Mouse (Mus musculus) neural tube, embryonic 13.5 days (tissue): ENCODE results near the gene Rgs17. TPM values are rescaled to one million over a fixed set of nuclear protein-coding genes. Genes with fewer than 3 reads are reported as not detected.

ENCODE experiments used
- ATAC-seq: fragments of 200-750 bp; cut with Nextera tagmentation; 2 replicates; pipeline ENCODE4 v1.8.0; 2017; ENCODE audit warnings: low read depth, mild to moderate bottlenecking, moderate TSS enrichment, moderate library complexity
- H3K27ac ChIP-seq: fragments of 300-500 bp; sonication (generic); replicated peaks from 2 replicates; pipeline ENCODE4 v1.5.1; 2015; ENCODE audit warnings: moderate library complexity, mild to moderate bottlenecking, inconsistent platforms
- H3K27me3 ChIP-seq: fragments of 300-500 bp; sonication (generic); 2 replicates; pipeline ENCODE4 v1.6.1; 2015; ENCODE audit warnings: mild to moderate bottlenecking, inconsistent platforms
- H3K36me3 ChIP-seq: fragments of 300-500 bp; sonication (generic); 2 replicates; pipeline ENCODE4 v1.6.1; 2015; ENCODE audit warnings: mild to moderate bottlenecking, inconsistent platforms
- H3K4me1 ChIP-seq: fragments of 300-500 bp; sonication (generic); replicated peaks from 2 replicates; pipeline ENCODE4 v1.6.1; 2015; ENCODE audit warnings: inconsistent platforms
- H3K4me2 ChIP-seq: fragments of 300-500 bp; sonication (generic); 2 replicates; pipeline ENCODE4 v1.6.1; 2015; ENCODE audit warnings: inconsistent platforms, mild to moderate bottlenecking, moderate library complexity
- H3K4me3 ChIP-seq: fragments of 300-500 bp; sonication (generic); 2 replicates; pipeline ENCODE4 v1.5.1; 2015; ENCODE audit warnings: mild to moderate bottlenecking, inconsistent platforms
- H3K9ac ChIP-seq: fragments of 300-500 bp; sonication (generic); 2 replicates; pipeline ENCODE4 v1.6.1; 2015; ENCODE audit warnings: moderate library complexity, mild to moderate bottlenecking, inconsistent platforms
- H3K9me3 ChIP-seq: fragments of 300-500 bp; sonication (generic); 2 replicates; pipeline ENCODE4 v1.6.1; 2016; ENCODE audit warnings: inconsistent platforms
- WGBS: fragments of 180-500 bp; shearing (Covaris S2); methylation state at CpG from one replicate; pipeline ENCODE4 v1.1.7; 2015; 5-methylcytosine and 5-hydroxymethylcytosine counted together
- polyA plus RNA-seq: library from polyadenylated mRNA; unstranded; fragments of >200 nt; fragmentation: Nextera tagmentation; extraction: Ambion mirVana; gene quantifications from 2 replicates; pipeline ENCODE4 v1.2.1, GENCODE M21; 2015

Gene Rgs17
- polyA plus RNA-seq, 1 experiment from 2014 or later = 12.9 TPM

DNA sequence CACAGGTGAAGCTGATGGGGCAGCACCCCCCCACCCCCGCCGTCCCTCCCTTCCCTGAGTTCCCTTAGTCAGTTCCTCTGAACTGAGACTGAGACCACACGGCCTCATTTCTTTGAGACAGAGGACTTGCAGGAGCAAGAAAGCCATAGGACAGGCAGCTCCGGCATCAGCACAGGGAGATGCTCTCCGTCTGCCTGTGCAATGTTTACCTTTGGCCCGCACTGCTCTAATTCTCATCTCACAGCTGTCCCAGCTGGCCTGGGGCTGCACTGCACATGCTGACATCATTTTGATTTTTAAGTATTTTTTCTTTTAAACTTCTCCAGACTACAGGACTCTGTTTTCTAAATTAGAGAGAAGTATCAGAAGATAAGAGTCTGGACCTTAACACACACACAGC lies 119.3 kb downstream of the Rgs17 start:
- Histone ChIP-seq H3K9me3 (no peaks in the 10 kb centered on the region), H3K4me2 (peak overlapping the region; percentile 99), H3K27me3 (no peaks in the 10 kb centered on the region), H3K36me3 (peaks cover 36% of the 10 kb centered on the region), H3K9ac (no peak overlapping the region), H3K4me1 (peaks cover 38% of the 10 kb centered on the region), H3K27ac (no peak overlapping the region), H3K4me3 (peak overlapping the region; percentile 69)
- WGBS = 40% methylated on average over 6 of the region's 6 CpGs
- no peak for ATAC-seq

DNA sequence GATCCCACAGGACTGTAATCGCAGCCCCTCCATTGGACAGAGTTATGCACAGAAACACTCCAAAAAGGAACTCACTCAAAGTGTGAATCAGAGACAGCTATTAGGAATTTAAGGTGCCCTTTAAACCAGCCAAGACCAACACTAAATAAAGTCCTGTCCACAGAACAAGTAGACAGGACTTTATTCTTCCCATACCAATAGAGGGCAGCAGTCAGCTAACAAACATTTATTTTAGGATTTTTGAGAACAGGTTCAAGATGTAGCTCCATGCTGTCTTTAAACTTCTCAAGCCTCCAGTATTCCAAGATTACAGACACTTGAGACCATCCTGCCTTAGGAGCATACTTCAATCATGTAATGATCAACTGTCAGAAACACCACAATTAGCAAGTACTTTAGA lies 121.7 kb downstream of the Rgs17 start:
- no peak overlapping the region for H3K4me3 ChIP-seq
- 93% methylated on average over 1 of the region's 1 CpGs for WGBS
- no peak overlapping the region for H3K9ac ChIP-seq
- peaks cover 42% of the 10 kb centered on the region for H3K36me3 ChIP-seq
- no peak for ATAC-seq
- no peaks in the 10 kb centered on the region for H3K9me3 ChIP-seq
- H3K4me1 ChIP-seq = peaks cover 34% of the 10 kb centered on the region
- no peak overlapping the region for H3K4me2 ChIP-seq
- no peaks in the 10 kb centered on the region for H3K27me3 ChIP-seq
- no peak overlapping the region for H3K27ac ChIP-seq

DNA sequence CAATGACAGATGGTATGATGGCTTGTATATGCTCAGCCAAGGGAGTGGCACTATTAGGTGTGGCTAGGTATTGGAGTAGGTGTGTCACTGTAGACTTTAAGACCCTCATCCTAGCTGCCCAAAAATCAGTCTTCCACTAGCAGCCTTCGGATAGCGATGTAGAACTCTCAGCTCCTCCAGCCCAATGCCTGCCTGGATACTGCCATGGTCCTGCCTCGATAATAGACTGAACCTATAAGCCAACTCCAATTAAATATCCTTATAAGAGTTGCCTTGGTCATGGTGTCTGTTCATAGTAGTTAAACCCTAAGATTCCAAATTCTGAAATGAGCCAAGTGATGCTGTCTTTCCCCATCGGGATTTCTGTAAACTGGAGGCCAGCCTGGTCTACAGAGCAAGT lies 124.1 kb downstream of the Rgs17 start:
- Histone ChIP-seq H3K27ac (no peak overlapping the region), H3K4me1 (peaks cover 14% of the 10 kb centered on the region), H3K27me3 (no peaks in the 10 kb centered on the region), H3K9me3 (no peaks in the 10 kb centered on the region), H3K9ac (no peak overlapping the region), H3K4me2 (no peak overlapping the region), H3K4me3 (no peak overlapping the region), H3K36me3 (peaks cover 42% of the 10 kb centered on the region)
- no peak for ATAC-seq
- WGBS = 84% methylated on average over 4 of the region's 4 CpGs

DNA sequence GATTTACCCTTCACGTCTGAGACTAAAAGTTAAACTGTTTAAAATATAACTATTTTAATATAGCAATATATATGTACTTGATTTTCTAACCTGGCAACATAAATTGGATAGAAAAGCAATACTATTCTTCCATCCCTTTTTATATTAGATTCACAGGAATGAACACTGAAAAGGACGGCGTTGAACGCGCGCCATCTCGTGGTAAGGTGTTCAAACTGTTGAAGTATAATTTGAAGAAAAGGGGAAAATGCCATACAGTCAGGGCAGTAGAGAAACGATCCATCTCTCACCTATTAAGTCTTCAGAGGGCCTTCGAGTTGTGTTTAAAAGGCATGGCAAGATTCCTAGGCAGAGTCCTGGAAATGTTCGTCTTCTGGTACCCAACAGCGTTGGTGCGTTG lies 131.5 kb downstream of the Rgs17 start:
- H3K9ac ChIP-seq = no peak overlapping the region
- no peak overlapping the region for H3K4me2 ChIP-seq
- no peaks in the 10 kb centered on the region for H3K9me3 ChIP-seq
- 19% methylated on average over 12 of the region's 12 CpGs for WGBS
- no peak overlapping the region for H3K27ac ChIP-seq
- no peaks in the 10 kb centered on the region for H3K36me3 ChIP-seq
- no peaks in the 10 kb centered on the region for H3K4me1 ChIP-seq
- ATAC-seq = no peak
- H3K4me3 ChIP-seq = no peak overlapping the region
- no peaks in the 10 kb centered on the region for H3K27me3 ChIP-seq

DNA sequence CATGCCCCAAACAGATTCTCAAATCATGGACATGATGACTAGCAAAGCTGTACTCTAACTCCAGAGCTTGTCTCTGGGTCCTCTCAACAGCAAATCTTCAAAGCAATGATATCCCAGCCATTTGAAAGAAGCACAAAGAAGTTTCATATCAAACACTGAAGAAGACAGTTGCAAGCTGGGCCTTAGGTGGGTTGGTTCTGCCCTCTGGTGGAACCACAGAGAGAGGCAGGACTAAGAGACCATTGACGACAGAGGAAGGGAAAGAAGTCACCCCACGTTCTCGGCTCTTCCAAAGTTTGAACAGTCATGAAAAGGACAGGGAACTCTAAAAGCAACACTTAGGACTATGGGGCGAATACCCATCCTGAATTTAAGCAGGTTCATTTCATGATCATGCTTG lies 135.3 kb downstream of the Rgs17 start:
- no peak for ATAC-seq
- WGBS = 23% methylated on average over 4 of the region's 4 CpGs
- H3K9me3 ChIP-seq = no peaks in the 10 kb centered on the region

More for the DNA sequence above, 135.3 kb downstream of the Rgs17 start:
- no peaks in the 10 kb centered on the region for H3K27me3 ChIP-seq
- H3K4me2 ChIP-seq = no peak overlapping the region
- no peak overlapping the region for H3K9ac ChIP-seq
- no peak overlapping the region for H3K4me3 ChIP-seq
- H3K4me1 ChIP-seq = no peaks in the 10 kb centered on the region
- H3K27ac ChIP-seq = no peak overlapping the region
- H3K36me3 ChIP-seq = no peaks in the 10 kb centered on the region

Other genes starting within 250 kb of the Rgs17 start
- gene Fbxo5, start 116.8 kb downstream of the Rgs17 start, polyA plus RNA-seq = 12.5 and 16.2 TPM in 2 replicates
- gene Mtrf1l, start 98.5 kb downstream of the Rgs17 start, polyA plus RNA-seq = 11.9 and 15.3 TPM in 2 replicates